Mouse (Mus musculus) hindbrain, embryonic 14.5 days (tissue): Measurements from ENCODE around the gene Dgkd. TPM values are rescaled to one million over a fixed set of nuclear protein-coding genes. Genes with fewer than 3 reads are reported as not detected.

Experiments
- ATAC-seq: fragments of 200-750 bp; cut with Nextera tagmentation; 2 replicates; pipeline ENCODE4 v1.8.0; 2017; ENCODE audit warnings: moderate number of reproducible peaks, mild to moderate bottlenecking, moderate TSS enrichment, moderate library complexity; ENCODE audit not compliant: low FRiP score
- DNase-seq: peaks from one replicate; pipeline ENCODE4 v3.0.0-alpha.2; 2015; ENCODE audit warnings: low spot score
- H3K27ac ChIP-seq: fragments of 300-500 bp; sonication (generic); 2 replicates; pipeline ENCODE4 v1.5.1; 2014; ENCODE audit warnings: mild to moderate bottlenecking, moderate library complexity
- H3K27me3 ChIP-seq: fragments of 300-500 bp; sonication (generic); 2 replicates; pipeline ENCODE4 v1.6.1; 2014; ENCODE audit warnings: mild to moderate bottlenecking, low read length, mixed read lengths; ENCODE audit not compliant: control insufficient read depth, insufficient read depth
- H3K36me3 ChIP-seq: fragments of 300-500 bp; sonication (generic); replicated peaks from 2 replicates; pipeline ENCODE4 v1.6.1; 2014; ENCODE audit not compliant: control insufficient read depth, insufficient read depth
- H3K4me1 ChIP-seq: fragments of 300-500 bp; sonication (generic); replicated peaks from 2 replicates; pipeline ENCODE4 v1.6.1; 2014; ENCODE audit warnings: antibody characterized with exemption, low read length, mixed read lengths; ENCODE audit not compliant: control insufficient read depth, insufficient read depth
- H3K4me2 ChIP-seq: fragments of 300-500 bp; sonication (generic); replicated peaks from 2 replicates; pipeline ENCODE4 v1.6.1; 2014; ENCODE audit warnings: mild to moderate bottlenecking, moderate library complexity
- H3K4me3 ChIP-seq: fragments of 300-500 bp; sonication (generic); replicated peaks from 2 replicates; pipeline ENCODE4 v1.5.1; 2014; ENCODE audit warnings: mild to moderate bottlenecking, low read length
- H3K9ac ChIP-seq: fragments of 300-500 bp; sonication (generic); 2 replicates; pipeline ENCODE4 v1.6.1; 2014
- H3K9me3 ChIP-seq: fragments of 300-500 bp; sonication (generic); 2 replicates; pipeline ENCODE4 v1.6.1; 2016; ENCODE audit warnings: low read length; ENCODE audit not compliant: control insufficient read depth
- WGBS: fragments of 180-500 bp; shearing (Covaris S2); extraction: QIAGEN DNeasy Blood & Tissue Kit; methylation state at CpG from one replicate; pipeline ENCODE4 v1.1.7; 2014; 5-methylcytosine and 5-hydroxymethylcytosine counted together
- polyA plus RNA-seq: library from polyadenylated mRNA; unstranded; fragments of >200 nt; fragmentation: Nextera tagmentation; extraction: Ambion mirVana; gene quantifications from 2 replicates; pipeline ENCODE4 v1.2.1, GENCODE M21; 2014

Gene Dgkd
- polyA plus RNA-seq, 1 experiment from 2014 or later = 50.8 TPM

DNA sequence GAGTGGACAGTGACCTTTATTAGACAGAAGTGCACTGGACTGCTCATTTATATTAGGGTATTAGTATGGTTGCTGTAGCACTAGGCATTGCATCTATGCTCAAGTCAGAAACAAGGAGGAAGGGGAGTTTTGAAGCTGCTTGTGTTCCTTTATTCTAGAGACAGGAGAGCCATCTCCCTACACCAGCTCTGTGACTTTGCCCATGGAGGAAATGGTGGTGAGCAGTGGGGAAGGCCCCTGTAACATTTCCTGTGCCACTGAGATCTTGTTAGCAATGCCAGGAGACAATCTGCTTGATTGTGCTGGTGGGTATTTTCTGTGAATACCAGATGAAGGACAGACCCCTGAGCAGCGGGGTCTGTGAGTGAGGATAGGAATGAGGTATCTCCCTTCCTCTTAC is 23.0 kb downstream of the Dgkd start:
- ATAC-seq = no peak
- H3K27me3 ChIP-seq = no peaks in the 10 kb centered on the region
- DNase-seq = no peak
- no peak overlapping the region for H3K4me3 ChIP-seq
- H3K9ac ChIP-seq = no peak overlapping the region
- WGBS = 100% methylated on average over 1 of the region's 1 CpGs
- H3K4me1 ChIP-seq = peaks cover 20% of the 10 kb centered on the region
- no peak overlapping the region for H3K4me2 ChIP-seq
- H3K36me3 ChIP-seq = no peaks in the 10 kb centered on the region
- no peaks in the 10 kb centered on the region for H3K9me3 ChIP-seq
- no peak overlapping the region for H3K27ac ChIP-seq

- ATAC-seq (no peak), DNase-seq (no peak)
- Histone ChIP-seq H3K9ac (no peak overlapping the region), H3K9me3 (no peaks in the 10 kb centered on the region), H3K27ac (no peak overlapping the region), H3K27me3 (no peaks in the 10 kb centered on the region), H3K4me3 (no peak overlapping the region), H3K36me3 (peaks cover 7% of the 10 kb centered on the region; the same call in 1 of the 2 replicates), H3K4me1 (peaks cover 20% of the 10 kb centered on the region), H3K4me2 (no peak overlapping the region)
- WGBS = 81% methylated on average over 9 of the region's 9 CpGs
Measured at GRCm38 (mm10) chr1:87877552-87878283, 24.6 kb downstream of the Dgkd start.

GRCm38 (mm10) chr1:87879034-87879433 is 25.9 kb downstream of the Dgkd start:
- Histone ChIP-seq H3K9ac (no peak overlapping the region), H3K27ac (no peak overlapping the region), H3K4me3 (no peak overlapping the region), H3K27me3 (no peaks in the 10 kb centered on the region), H3K4me2 (no peak overlapping the region), H3K9me3 (no peaks in the 10 kb centered on the region), H3K36me3 (peaks cover 12% of the 10 kb centered on the region; the same call in 1 of the 2 replicates), H3K4me1 (peaks cover 20% of the 10 kb centered on the region)
- 89% methylated on average over 3 of the region's 3 CpGs for WGBS
- ATAC-seq (no peak), DNase-seq (no peak)

- ATAC-seq (peak; percentile 62; the same call in 1 of the 2 replicates), DNase-seq (peak; percentile 61)
- H3K36me3 ChIP-seq = peaks cover 18% of the 10 kb centered on the region
- no peak overlapping the region for H3K4me3 ChIP-seq
- no peak overlapping the region for H3K9ac ChIP-seq
- H3K27me3 ChIP-seq = no peaks in the 10 kb centered on the region
- H3K4me2 ChIP-seq = no peak overlapping the region
- H3K27ac ChIP-seq = no peak overlapping the region
- H3K4me1 ChIP-seq = peaks cover 20% of the 10 kb centered on the region
- no peaks in the 10 kb centered on the region for H3K9me3 ChIP-seq
- WGBS = 54% methylated on average over 3 of the region's 3 CpGs
Measured at GRCm38 (mm10) chr1:87879494-87880325, 26.6 kb downstream of the Dgkd start.

DNA sequence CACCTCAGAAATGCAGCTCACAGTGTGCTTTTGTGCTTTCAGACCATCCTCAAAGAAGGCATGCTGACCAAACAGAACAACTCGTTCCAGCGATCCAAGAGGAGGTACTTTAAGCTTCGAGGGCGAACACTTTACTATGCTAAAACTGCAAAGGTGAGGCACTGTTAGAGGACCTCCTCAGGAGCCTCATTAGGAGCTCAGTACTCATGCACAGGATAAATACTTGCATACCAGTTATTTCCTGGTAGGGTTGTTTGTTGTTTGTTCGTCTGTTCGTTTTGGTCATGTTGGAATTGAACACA is 27.2 kb downstream of the Dgkd start:
- Histone ChIP-seq H3K36me3 (peaks cover 21% of the 10 kb centered on the region), H3K4me1 (peaks cover 20% of the 10 kb centered on the region), H3K9me3 (no peaks in the 10 kb centered on the region), H3K27me3 (no peaks in the 10 kb centered on the region), H3K27ac (no peak overlapping the region), H3K9ac (no peak overlapping the region), H3K4me3 (no peak overlapping the region), H3K4me2 (no peak overlapping the region)
- no peak for ATAC-seq
- DNase-seq = no peak
- 88% methylated on average over 6 of the region's 6 CpGs for WGBS

DNA sequence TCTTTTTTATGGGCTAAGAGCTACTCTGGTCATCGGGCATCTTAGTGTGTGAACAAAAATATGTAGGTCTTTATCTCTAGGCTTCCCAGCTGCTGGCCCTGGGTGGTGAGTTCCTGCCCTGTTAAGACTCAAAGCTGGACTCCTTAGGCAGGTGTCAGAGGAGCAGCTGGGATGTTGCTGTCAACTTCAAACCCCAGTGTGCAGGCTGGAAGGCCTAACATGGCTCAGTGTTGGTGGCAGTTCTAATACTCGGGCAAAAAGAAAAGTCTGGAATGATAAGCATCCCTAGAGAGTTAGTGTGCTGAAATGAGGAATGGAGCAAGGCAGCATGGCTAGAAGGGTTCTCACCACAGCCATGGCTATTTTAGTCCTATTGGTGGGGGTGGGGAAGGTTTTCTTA is 27.8 kb downstream of the Dgkd start:
- DNase-seq (no peak), ATAC-seq (no peak)
- no peak overlapping the region; the same call in 1 of the 2 replicates for H3K27ac ChIP-seq
- 82% methylated on average over 2 of the region's 2 CpGs for WGBS
- H3K27me3 ChIP-seq = no peaks in the 10 kb centered on the region
- no peak overlapping the region for H3K4me3 ChIP-seq
- H3K4me2 ChIP-seq = no peak overlapping the region
- H3K36me3 ChIP-seq = peaks cover 24% of the 10 kb centered on the region
- H3K9ac ChIP-seq = no peak overlapping the region
- H3K9me3 ChIP-seq = no peaks in the 10 kb centered on the region
- peaks cover 20% of the 10 kb centered on the region for H3K4me1 ChIP-seq

GRCm38 (mm10) chr1:87881726-87882125 is 28.6 kb downstream of the Dgkd start:
- ATAC-seq (no peak), DNase-seq (no peak)
- Histone ChIP-seq H3K27me3 (no peaks in the 10 kb centered on the region), H3K4me3 (no peak overlapping the region), H3K27ac (no peak overlapping the region), H3K9me3 (no peaks in the 10 kb centered on the region), H3K36me3 (peaks cover 24% of the 10 kb centered on the region), H3K9ac (no peak overlapping the region), H3K4me2 (no peak overlapping the region), H3K4me1 (peaks cover 20% of the 10 kb centered on the region)
- WGBS = 87% methylated on average over 4 of the region's 4 CpGs

- Histone ChIP-seq H3K9me3 (no peaks in the 10 kb centered on the region), H3K4me1 (peaks cover 16% of the 10 kb centered on the region), H3K9ac (no peak overlapping the region), H3K4me3 (no peak overlapping the region), H3K36me3 (peaks cover 24% of the 10 kb centered on the region), H3K27me3 (no peaks in the 10 kb centered on the region), H3K27ac (no peak overlapping the region), H3K4me2 (no peak overlapping the region)
- DNase-seq = no peak
- ATAC-seq = no peak
Measured at GRCm38 (mm10) chr1:87882554-87882953, 29.5 kb downstream of the Dgkd start.

- WGBS = 84% methylated on average over 1 of the region's 1 CpGs
Measured at GRCm38 (mm10) chr1:87890960-87891359, 37.9 kb downstream of the Dgkd start.

More at GRCm38 (mm10) chr1:87890960-87891359, 37.9 kb downstream of the Dgkd start:
- Histone ChIP-seq H3K4me3 (no peak overlapping the region), H3K36me3 (no peaks in the 10 kb centered on the region), H3K4me2 (no peak overlapping the region), H3K9ac (no peak overlapping the region), H3K9me3 (no peaks in the 10 kb centered on the region), H3K4me1 (no peaks in the 10 kb centered on the region), H3K27me3 (no peaks in the 10 kb centered on the region), H3K27ac (no peak overlapping the region)
- DNase-seq (no peak), ATAC-seq (no peak)
